Mouse (Mus musculus) cerebellum, adult (tissue): Measurements from ENCODE around the gene Mboat7.

Experiments
- ATAC-seq: cut with Nextera tagmentation; 2 replicates; pipeline ENCODE4 v1.9.2; 2017; ENCODE audit warnings: mild to moderate bottlenecking, moderate library complexity, mixed read lengths; ENCODE audit not compliant: insufficient number of reproducible peaks, low FRiP score, low TSS enrichment

Gene Mboat7

GRCm38 (mm10) chr7:3645488-3646025 is 47.8 kb downstream of the Mboat7 start:
- 0 out of 2 replicates have a peak, but pooled peaks have one; percentile 1 for ATAC-seq

- ATAC-seq, result peak; percentile 96
These were observed 48.4 kb downstream of the Mboat7 start, which contains the start of gene Cnot3 for GRCm38 (mm10) chr7:3644672-3645487. Cnot3 (plus strand) TSS chr7:3645268.

GRCm38 (mm10) chr7:3644348-3644671 is 49.0 kb downstream of the Mboat7 start:
- ATAC-seq, result no peak

DNA sequence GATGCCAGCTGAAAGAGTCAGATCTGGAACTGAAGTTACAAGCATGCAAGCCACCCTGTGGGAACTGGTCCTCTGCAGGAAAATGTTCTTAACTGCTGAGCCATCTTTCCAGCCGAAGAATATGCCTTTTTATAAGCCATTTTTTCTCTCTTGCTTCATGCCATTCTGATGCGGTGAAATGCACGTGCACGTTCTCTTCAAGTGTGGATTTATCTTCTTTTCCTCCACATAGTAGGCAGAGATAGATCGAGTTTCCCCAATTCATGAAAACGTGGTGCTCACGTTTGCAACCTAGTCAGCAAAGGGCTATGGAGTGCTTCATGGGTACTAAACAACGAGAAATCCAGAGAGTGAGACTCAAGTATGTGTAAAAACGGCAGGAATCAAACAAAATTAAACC is 49.5 kb downstream of the Mboat7 start:
- no peak for ATAC-seq

GRCm38 (mm10) chr7:3643412-3643811 is 49.9 kb downstream of the Mboat7 start:
- no peak for ATAC-seq

DNA sequence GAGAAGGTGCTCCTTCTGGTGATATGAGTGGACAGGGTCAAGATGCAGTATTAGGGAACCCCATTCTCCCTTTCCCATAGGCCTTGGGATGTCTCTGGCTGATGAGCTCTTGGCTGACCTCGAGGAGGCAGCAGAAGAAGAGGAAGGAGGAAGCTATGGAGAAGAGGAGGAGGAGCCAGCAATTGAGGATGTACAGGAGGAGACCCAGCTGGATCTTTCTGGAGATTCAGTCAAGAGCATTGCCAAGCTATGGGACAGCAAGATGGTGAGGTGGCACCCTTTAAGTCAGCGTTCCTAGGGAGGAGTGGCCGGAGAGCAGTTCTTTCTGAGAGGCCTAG is 62.9 kb downstream of the Mboat7 start:
- no peak for ATAC-seq

- ATAC-seq, result peak; percentile 80
These were observed 63.5 kb downstream of the Mboat7 start, which contains the start of the genes Tfpt and Prpf31 for GRCm38 (mm10) chr7:3629543-3630477. Tfpt (minus strand) TSS chr7:3629929. Prpf31 (plus strand) TSS chr7:3629985.

DNA sequence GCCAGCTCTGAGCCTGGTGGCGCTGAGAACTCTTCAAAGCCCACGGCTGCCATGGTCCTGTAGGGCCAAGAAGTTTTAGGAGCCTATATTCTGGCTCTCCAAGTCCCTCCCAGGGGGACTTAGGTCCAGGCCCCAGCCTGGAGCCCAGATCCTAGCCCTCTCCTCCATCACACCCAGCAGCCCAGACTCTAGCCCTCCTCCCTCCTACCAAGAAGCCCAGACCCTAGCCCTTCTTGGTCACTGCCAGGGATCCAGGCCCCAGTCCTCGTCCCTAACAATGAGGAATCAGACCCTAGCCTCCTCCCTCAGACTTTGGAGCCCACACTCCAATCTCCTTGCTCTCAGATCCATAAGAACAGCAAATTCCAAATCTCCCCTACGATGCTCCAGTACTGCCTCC is 64.3 kb downstream of the Mboat7 start:
- ATAC-seq, result 0 out of 2 replicates have a peak, but pooled peaks have one; percentile 5
